Mouse (Mus musculus): Measurements from ENCODE around the gene Kansl2. TPM values are rescaled to one million over a fixed set of nuclear protein-coding genes. Genes with fewer than 3 reads are reported as not detected.

Kansl2 gene
- total and polyA plus RNA-seq, 3 experiments, result 59.6 to 125 (median 103) TPM

GRCm38 (mm10) chr15:98582996-98583395, 48.9 kb upstream of the Kansl2 start:
- no peak for DNase-seq (ENCODE audit: extremely low read depth)
- H3K79me2 ChIP-seq (replicated peaks; ENCODE audit: control insufficient read depth, extremely low read depth, insufficient read depth, poor library complexity, severe bottlenecking), result no peaks in the 10 kb centered on the region
- H3K9ac ChIP-seq (ENCODE audit: insufficient read depth, low read depth), result no peak overlapping the region
- H3K36me3 ChIP-seq (replicated peaks in 1 of 2; ENCODE audit: control insufficient read depth in 1 of 2, insufficient read depth in 1 of 2, low read length in 1 of 2), result no peaks in the 10 kb centered on the region
- TF ChIP-seq TBP (conservative IDR thresholded peaks at IDR 0.05; ENCODE audit: low read depth, low read length), result no peak
- TF ChIP-seq USF1 (IDR thresholded peaks at IDR 0.05; ENCODE audit: low read depth, low read length), result no peak
- TF ChIP-seq JUN (IDR thresholded peaks at IDR 0.05; ENCODE audit: insufficient read depth, low read depth, low read length), result no peak
- no peak for TF ChIP-seq MXI1 (IDR thresholded peaks at IDR 0.05; ENCODE audit: low read depth, low read length)
- TF ChIP-seq E2F4 (IDR thresholded peaks at IDR 0.05; ENCODE audit: insufficient replicate concordance, low read depth, low read length), result no peak
- no peak for TF ChIP-seq ZMIZ1 (IDR thresholded peaks at IDR 0.05; ENCODE audit: low read depth, low read length)
- no peak for TF ChIP-seq TCF12 (IDR thresholded peaks at IDR 0.05; ENCODE audit: low read depth, low read length)
- no peak for TF ChIP-seq MYC (IDR thresholded peaks at IDR 0.05; ENCODE audit: low read depth, low read length)
- no peak for TF ChIP-seq NRF1 (IDR thresholded peaks at IDR 0.05; ENCODE audit: low read depth, low read length)
- no peak for TF ChIP-seq EP300 (IDR thresholded peaks at IDR 0.05; ENCODE audit: low read length)
- TF ChIP-seq KAT2A (IDR thresholded peaks at IDR 0.05; ENCODE audit: insufficient replicate concordance, low read length), result no peak
- no peak for TF ChIP-seq POLR2AphosphoS2 (IDR thresholded peaks at IDR 0.05; ENCODE audit: low read depth, low read length)
- no peak for TF ChIP-seq JUND (conservative IDR thresholded peaks at IDR 0.05; ENCODE audit: low read depth, low read length)
- TF ChIP-seq ZKSCAN1 (IDR thresholded peaks at IDR 0.05; ENCODE audit: borderline replicate concordance, low read depth, low read length), result no peak
- TF ChIP-seq POLR2A (IDR thresholded peaks at IDR 0.05; ENCODE audit: low read depth, low read length), result no peak
- no peak for TF ChIP-seq CHD1 (IDR thresholded peaks at IDR 0.05; ENCODE audit: low read depth, low read length)
- TF ChIP-seq CHD2 (IDR thresholded peaks at IDR 0.05; ENCODE audit: low read length), result no peak
- H3K27ac ChIP-seq (ENCODE audit: insufficient read depth, low read depth), result no peak overlapping the region
- H3K4me1 ChIP-seq (ENCODE audit: control insufficient read depth in 1 of 2, insufficient read depth in 2 of 2), result no peaks in the 10 kb centered on the region
- no peaks in the 10 kb centered on the region for H3K9me3 ChIP-seq (replicated peaks; ENCODE audit: low read length)
- peaks cover 52% of the 10 kb centered on the region for H3K27me3 ChIP-seq (replicated peaks)
- dilution Hi-C loops (cut with MboI; ENCODE audit: extremely low pct_ligation_motif_present, extremely low pct_unique_long_range_greater_than_20kb, low sequenced_read_pairs) (no loop called here), in situ Hi-C loops (cut with MboI; ENCODE audit: low pct_ligation_motif_present, low pct_unique_long_range_greater_than_20kb, low sequenced_read_pairs) (loop anchor here (5.0 kb wide), 1 partner anchor 34 kb away; no protein-coding TSS in a partner anchor)
- H3K4me3 ChIP-seq (replicated peaks in 1 of 3; ENCODE audit: low read depth in 2 of 3, low read length in 2 of 3, poor library complexity in 1 of 3), result no peak overlapping the region
- no peak overlapping the region for H3K4me2 ChIP-seq (ENCODE audit: insufficient read depth, low read depth, poor library complexity, severe bottlenecking)

- in situ Hi-C loops (cut with MboI; ENCODE audit: low pct_ligation_motif_present, low pct_unique_long_range_greater_than_20kb, low sequenced_read_pairs) (loop anchor here (5.0 kb wide), 1 partner anchor 35 kb away; no protein-coding TSS in a partner anchor), dilution Hi-C loops (cut with MboI; ENCODE audit: extremely low pct_ligation_motif_present, extremely low pct_unique_long_range_greater_than_20kb, low sequenced_read_pairs) (no loop called here)
- no peaks in the 10 kb centered on the region for H3K9me3 ChIP-seq (replicated peaks; ENCODE audit: low read length)
- H3K4me3 ChIP-seq (replicated peaks in 1 of 3; ENCODE audit: low read depth in 2 of 3, low read length in 2 of 3, poor library complexity in 1 of 3), result no peak overlapping the region
- H3K4me1 ChIP-seq (ENCODE audit: control insufficient read depth in 1 of 2, insufficient read depth in 2 of 2), result no peaks in the 10 kb centered on the region
- peaks cover 56% of the 10 kb centered on the region for H3K27me3 ChIP-seq (replicated peaks)
- H3K27ac ChIP-seq (ENCODE audit: insufficient read depth, low read depth), result no peak overlapping the region
- H3K9ac ChIP-seq (ENCODE audit: insufficient read depth, low read depth), result no peak overlapping the region
- no peaks in the 10 kb centered on the region for H3K36me3 ChIP-seq (replicated peaks in 1 of 2; ENCODE audit: control insufficient read depth in 1 of 2, insufficient read depth in 1 of 2, low read length in 1 of 2)
- no peak for TF ChIP-seq NRF1 (IDR thresholded peaks at IDR 0.05; ENCODE audit: low read depth, low read length)
- no peak for TF ChIP-seq CHD2 (IDR thresholded peaks at IDR 0.05; ENCODE audit: low read length)
- TF ChIP-seq POLR2A (IDR thresholded peaks at IDR 0.05; ENCODE audit: low read depth, low read length), result no peak
- TF ChIP-seq NELFE (IDR thresholded peaks at IDR 0.05; ENCODE audit: low read depth, low read length), result no peak
- TF ChIP-seq MEF2A (IDR thresholded peaks at IDR 0.05; ENCODE audit: borderline replicate concordance, low read depth, low read length), result no peak
- no peak for TF ChIP-seq MAZ (IDR thresholded peaks at IDR 0.05; ENCODE audit: low read depth, low read length)
- TF ChIP-seq JUND (conservative IDR thresholded peaks at IDR 0.05; ENCODE audit: low read depth, low read length), result no peak
- TF ChIP-seq ZMIZ1 (IDR thresholded peaks at IDR 0.05; ENCODE audit: low read depth, low read length), result no peak
- no peak for TF ChIP-seq MYC (IDR thresholded peaks at IDR 0.05; ENCODE audit: low read depth, low read length)
- no peak for TF ChIP-seq RAD21 (IDR thresholded peaks at IDR 0.05; ENCODE audit: low read depth, low read length)
- no peak for TF ChIP-seq POLR2AphosphoS2 (IDR thresholded peaks at IDR 0.05; ENCODE audit: low read depth, low read length)
- no peak for TF ChIP-seq UBTF (IDR thresholded peaks at IDR 0.05; ENCODE audit: low read depth, low read length)
- no peak for TF ChIP-seq USF2 (conservative IDR thresholded peaks at IDR 0.05; ENCODE audit: low read depth, low read length)
- no peak for TF ChIP-seq MAFK (IDR thresholded peaks at IDR 0.05; ENCODE audit: insufficient replicate concordance, low read length)
- TF ChIP-seq USF1 (IDR thresholded peaks at IDR 0.05; ENCODE audit: low read depth, low read length), result no peak
- no peak for TF ChIP-seq MXI1 (IDR thresholded peaks at IDR 0.05; ENCODE audit: low read depth, low read length)
- TF ChIP-seq IRF4 (IDR thresholded peaks at IDR 0.05; ENCODE audit: low read depth, low read length), result no peak
- no peak for TF ChIP-seq JUN (IDR thresholded peaks at IDR 0.05; ENCODE audit: insufficient read depth, low read depth, low read length)
- no peak for TF ChIP-seq TBP (conservative IDR thresholded peaks at IDR 0.05; ENCODE audit: low read depth, low read length)
- no peak for TF ChIP-seq CTCF (conservative IDR thresholded peaks at IDR 0.05 in 1 of 2, IDR thresholded peaks at IDR 0.05 in 1 of 2; ENCODE audit: low read depth in 2 of 2, low read length in 2 of 2)
- DNase-seq (ENCODE audit: extremely low read depth), result no peak
- no peaks in the 10 kb centered on the region for H3K79me2 ChIP-seq (replicated peaks; ENCODE audit: control insufficient read depth, extremely low read depth, insufficient read depth, poor library complexity, severe bottlenecking)
- H3K4me2 ChIP-seq (ENCODE audit: insufficient read depth, low read depth, poor library complexity, severe bottlenecking), result no peak overlapping the region
These were observed 48.3 kb upstream of the Kansl2 start for GRCm38 (mm10) chr15:98582410-98582809.
